Mouse (Mus musculus): ENCODE results near the gene Ppp4r2.
"Not testable (repeated sequence)": the region's sequence is repeated elsewhere in the genome, so short reads cannot be mapped to it uniquely, and the experiment has no call there.

The Ppp4r2 gene

DNA sequence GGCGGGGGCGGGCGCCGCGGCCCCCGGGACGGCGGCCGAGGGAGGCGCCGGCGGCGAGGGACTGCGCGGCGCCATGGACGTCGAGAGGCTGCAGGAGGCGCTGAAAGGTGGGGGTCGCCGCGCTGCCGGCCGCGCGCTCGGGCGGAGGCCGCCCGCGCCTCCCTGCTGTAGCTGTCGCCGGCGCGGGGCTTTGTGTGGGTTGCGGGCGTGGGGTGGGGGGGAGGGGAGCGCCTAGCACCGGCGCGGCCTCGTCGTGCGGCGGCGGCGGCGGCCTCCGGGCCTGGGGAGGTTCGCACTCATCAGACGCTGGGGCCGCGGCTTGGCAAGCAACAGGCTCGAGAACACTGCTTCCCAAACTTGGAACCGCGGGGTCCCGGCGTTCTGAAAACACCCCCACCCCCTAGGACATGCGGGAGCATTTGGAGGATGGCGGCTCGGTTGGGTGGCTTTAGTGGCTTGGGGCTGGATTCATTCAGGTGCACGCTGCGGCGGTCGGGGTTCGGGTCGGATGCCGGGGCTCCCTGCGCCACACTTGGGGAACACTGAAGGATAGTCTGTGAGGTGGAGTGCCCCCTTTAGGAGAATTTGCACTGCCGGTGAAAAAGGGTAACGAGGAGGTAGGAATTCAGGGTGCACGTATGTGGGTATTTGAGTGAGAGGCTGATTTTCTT lies 524 bp downstream of the Ppp4r2 start:
- DNase-seq, result peak; percentile 57

DNA sequence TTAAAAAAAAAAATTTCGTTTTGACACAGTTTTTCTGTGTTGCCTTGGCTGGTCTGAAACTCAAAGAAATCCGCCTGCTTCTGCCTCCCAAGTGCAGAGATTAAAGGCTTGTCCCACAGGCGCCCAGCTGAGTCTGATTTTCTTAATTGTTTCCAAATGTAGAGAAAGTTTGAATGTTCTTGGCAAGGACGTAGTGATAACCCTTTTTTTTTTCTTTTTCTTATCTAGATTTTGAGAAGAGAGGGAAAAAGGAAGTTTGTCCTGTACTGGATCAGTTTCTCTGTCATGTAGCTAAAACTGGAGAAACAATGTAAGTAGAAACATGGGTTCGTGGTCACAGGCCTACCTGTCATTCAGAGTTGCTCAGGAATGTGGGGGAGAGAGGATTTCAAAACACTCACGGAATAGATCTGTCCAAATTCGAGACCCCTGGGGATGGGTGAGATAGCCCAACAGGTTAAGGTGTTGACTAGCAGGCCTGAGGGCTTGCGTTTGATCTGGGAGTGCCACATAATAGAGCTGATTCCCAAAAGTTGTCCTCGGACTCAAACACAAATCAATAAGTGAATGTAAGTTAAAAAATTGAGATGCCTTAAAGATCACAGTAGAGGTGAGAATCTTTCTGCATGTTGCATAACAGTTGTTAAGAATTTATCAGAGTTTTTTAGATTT lies 1.2 kb downstream of the Ppp4r2 start:
- no peak for DNase-seq

DNA sequence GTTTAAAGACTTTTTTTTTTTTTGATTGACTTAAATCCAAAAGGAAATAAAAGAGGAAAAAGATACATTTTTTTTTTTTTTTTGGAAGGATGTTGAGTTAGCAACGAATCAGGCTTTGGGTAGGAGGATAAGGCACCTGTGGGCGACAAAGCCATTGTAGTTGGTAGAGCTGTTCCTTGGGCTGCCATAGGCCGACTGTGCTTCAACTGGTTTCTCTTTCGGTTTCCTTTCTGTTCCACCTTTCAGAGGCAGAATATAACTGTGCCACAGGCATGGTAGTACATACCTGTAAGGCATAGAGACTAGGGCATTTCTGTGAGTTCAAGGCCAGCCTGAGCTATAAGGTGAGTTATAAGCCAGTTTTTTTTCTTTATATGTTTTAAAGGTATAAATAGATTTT lies 11.6 kb downstream of the Ppp4r2 start:
- DNase-seq, result no peak

DNA sequence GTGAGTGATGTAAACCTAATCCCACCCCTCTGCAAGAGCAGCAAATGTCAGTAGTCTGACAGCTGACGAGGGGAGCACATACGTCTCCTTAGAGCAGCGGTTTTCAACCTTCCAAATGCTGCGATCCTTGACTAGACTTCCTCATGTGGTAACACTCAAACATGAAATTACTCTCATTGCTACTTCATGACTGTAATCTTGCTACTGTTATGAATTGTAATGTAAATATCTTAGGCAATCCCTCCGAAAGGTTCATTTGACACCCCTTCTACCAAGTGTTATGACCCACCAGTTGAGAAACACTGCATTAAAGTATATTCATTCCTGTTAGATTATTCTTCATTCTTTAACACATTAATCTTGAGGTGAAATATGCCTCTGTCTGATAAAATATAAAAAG lies 13.8 kb downstream of the Ppp4r2 start:
- no peak for DNase-seq

DNA sequence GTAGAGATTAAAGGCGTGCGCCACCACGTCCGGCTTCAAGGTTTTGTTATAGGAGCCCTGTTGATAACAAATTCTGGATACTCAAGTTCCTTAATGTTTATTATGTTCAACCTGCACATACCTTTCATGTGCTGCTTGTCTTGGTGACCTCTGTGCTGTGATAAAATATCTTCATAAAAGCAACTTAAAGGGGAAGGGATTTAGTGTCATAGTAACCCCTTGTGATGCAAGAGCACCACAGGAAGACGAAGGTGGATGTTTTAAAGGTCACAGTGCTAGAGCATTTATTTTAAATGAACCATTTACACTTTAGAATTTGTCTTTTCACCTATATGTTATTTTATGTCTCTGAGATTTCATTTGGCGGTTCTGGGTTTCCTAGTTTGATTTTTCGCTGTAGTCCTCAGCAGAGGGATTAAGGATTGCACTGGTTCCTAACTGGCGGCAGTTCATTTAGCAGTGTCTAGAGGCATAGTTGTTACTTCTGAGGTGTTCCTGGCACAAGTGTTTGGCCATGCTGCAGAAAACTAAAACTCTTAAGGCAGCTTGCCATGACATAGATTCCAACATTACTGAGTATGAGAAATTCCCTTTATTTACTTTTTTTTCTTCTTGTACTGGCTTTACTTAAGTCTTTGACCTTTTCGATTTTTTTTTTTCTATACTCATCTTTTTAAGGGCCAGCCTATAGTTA lies 15.4 kb downstream of the Ppp4r2 start:
- no peak for DNase-seq

DNA sequence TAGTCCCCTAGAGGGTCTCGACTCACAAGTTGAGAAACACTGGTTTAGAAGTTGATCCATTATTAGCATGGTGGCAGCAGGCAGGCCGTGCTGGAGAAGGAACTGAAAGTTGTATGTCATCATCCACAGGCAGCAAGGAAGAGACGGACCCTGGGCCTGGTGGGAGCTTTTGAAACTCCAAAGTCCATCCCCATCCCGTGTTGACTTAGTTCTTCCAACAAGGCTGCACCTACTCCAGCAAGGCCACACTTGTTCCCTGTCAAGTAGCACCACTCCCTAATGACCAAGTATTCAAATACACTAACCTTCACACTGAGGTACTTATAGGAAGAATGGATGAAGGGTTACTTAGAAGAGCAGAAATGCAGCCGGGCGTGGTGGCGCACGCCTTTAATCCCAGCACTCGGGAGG lies 17.3 kb downstream of the Ppp4r2 start:
- no peak for DNase-seq

DNA sequence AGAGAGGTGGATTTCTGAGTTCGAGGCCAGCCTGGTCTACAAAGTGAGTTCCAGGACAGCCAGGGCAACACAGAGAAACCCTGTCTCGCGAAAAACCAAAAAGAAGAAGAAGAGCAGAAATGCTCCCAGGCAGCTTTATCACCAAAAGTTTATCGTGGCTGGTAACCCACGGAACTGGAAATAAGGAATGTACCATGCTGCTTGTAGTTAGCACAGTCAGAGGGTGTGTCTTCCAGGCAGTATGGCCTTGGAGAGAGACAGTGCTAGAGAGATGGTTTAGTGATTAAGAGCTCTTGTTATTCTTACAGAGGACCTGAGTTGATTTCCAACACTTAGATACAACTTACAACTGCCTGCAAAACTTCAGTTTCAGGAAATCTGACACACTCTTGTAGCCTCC lies 17.7 kb downstream of the Ppp4r2 start:
- DNase-seq, result no peak

DNA sequence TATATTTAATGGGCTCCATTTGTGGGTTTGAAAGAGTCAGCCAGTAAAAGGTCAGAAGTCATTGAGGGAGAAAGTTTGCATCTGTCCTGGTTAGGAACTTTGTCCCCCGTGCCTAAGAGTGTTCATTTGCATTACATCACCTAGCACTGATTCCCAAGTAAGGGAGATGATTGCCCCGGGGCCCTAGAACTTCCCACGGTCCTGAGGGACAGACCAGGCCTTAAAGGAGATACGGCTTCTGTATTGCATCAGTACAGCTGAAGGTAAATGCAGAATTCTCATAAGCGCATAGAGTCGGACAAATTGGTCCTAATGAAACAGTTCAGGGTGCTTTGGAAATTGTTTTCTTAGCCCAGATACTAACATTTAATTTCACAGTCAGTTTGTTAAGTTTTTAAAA lies 31.9 kb downstream of the Ppp4r2 start:
- DNase-seq, result no peak

DNA sequence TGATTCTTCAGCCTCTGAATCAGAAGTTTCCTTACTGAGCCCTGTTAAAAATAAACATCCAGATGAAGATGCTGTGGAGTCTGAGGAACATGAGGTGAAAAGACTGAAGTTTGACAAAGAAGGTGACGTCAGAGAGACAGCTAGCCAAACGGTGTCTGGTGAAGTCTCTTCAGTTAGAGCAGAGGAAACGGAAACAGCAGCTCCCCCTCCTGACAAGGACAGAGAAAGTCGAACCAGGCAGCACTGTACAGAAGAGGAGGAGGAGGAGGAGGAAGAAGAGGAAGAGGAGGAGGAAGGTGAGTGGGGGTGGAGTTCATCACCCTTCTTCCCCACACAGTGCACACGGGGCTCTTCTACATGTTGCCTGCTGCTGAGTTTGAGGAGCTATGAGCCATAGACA lies 32.4 kb downstream of the Ppp4r2 start:
- DNase-seq, result not testable (repeated sequence)

DNA sequence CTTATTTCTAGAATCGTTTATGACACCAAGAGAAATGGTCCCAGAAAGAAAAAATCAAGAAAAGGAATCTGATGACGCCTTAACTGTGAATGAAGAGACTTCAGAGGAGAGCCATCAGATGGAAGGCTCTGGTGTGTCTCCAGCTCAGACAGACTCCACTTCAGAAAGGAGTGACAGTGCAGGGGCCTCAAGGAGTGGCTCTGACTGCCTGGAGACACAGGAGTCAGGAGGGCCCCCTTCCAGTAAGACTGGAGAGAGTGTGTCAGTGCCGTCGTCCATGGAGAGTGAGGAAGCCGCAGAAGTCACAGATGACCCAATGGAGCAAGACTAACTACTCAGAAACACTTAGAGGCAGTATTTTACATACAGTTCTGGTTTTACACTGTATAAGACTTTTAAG lies 32.8 kb downstream of the Ppp4r2 start:
- DNase-seq, result not testable (repeated sequence)

DNA sequence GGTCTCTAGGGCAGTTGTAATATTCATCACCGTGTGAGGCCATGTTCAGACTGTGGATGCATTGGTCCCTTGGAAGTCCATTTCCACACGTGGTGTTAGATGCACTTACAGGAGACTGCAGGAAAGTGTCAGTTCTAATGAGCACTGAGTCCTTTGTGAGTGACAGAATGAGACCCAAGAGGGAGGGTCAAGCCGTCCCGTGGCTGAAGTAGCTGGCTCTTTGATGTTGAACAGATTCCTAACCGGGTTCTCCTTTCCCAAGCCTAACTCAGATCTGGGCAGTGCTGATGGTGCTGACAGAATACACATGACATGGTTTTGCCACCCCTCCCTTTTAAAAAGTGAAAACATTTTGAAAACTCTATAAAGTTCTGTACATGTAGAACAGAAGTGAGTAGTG lies 35.4 kb downstream of the Ppp4r2 start:
- DNase-seq, result no peak

DNA sequence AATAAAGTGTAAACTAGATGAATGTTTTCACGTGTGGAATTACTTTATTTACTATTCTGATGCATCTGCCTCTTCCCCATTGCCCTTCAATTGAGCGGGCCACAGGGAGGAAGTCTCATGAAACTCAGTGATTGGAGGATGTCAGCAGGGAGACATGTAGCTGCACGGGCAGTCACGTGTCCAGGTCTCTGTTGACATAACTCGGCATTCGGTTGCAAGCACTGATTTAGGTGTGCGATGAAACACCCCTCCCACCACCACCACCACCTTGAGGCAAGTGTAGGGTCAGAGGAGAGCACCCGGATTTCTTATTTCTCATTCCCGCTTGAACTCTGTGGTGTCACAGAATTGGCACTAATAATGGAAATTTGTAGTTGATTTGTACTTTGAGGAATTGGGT lies 36.5 kb downstream of the Ppp4r2 start:
- no peak for DNase-seq

DNA sequence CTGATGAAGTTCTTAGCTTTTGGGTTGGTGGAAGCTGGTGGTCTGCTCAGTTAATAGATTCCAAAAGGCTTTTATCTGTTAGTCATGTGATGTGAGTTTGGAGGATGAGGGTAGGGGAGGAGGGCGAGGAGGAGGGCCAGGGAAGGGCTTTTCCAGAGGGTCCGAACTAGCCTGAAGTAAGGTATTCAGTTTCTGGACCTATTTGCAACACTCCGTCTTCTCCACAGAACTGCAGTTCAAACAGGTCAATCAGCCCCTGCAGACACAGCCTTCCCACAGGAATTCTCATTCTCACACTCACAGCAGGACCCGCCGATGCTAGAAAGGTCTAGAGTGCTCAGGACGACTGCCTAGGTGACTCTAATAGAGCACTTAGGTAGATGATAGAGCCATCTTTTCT lies 39.8 kb downstream of the Ppp4r2 start:
- DNase-seq, result no peak

DNA sequence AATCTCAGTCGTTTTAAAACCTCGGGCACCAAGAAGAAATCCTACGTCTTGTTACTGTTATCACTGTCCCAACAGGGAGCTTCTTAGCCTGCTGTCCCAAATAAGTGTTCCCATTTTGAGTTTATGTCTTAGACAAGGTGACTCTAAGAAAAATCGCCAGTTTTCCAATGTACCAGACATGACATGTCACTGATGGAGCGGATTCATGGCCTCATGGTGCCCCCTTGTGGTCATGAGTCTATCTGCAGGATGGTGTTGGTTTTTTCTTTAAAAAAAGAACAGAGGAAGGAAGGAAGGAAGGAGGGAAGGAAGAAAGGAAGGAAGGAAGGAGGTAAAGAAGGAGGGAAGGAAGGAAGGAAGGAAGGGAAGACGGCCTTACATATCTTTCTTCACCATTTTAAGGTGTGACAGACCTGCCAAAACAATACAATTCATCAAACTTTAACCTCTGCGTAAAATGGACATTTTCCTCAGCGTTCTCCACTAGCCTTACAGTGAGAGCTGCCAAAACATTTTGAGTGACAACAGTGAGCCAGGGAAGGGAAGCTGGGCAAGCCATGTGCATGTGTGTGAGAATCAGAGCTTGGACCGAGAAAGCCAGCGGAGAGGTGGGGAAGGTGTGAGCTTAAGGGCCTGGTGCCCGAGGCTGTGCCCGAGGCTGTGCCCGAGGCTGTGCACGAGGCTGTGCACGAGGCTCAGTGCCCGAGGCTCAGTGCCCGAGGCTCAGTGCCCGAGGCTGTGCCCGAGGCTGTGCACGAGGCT lies 42.6 kb downstream of the Ppp4r2 start:
- DNase-seq, result peak; percentile 64

DNA sequence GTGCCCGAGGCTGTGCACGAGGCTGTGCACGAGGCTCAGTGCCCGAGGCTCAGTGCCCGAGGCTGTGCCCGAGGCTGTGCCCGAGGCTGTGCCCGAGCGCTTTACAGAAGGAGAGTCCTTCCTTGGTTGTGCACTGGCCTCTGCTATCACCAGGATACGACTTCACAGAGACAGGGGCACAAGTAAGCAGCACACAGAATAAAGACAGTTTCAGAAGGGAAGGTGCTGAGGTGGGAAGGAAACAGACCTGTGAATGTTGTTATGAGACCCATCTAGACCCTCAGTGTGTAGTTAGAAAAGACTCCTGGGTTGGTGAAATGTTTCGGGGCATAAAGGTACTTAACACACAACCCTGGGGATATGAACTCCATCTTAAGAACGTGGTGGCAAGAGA lies 43.2 kb downstream of the Ppp4r2 start:
- DNase-seq, result no peak

DNA sequence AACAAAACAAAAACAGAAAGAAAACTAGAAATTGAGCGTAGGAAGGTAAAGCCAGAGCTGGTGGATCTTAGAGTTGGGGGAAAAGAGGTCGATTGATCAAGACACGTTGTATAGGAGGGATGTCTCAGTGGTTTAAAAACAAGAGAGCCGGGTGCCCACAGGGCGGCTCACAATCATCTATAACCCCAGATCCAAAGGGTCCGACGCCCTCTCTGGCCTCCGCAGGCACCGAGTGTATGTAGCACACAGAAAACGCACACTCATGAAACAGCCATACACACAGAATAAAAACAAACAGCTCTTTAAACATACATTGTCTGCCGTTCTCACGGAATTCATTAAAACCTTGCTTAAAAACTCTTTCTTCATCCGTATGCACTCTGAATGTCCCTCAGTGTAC lies 45.1 kb downstream of the Ppp4r2 start:
- DNase-seq, result no peak

DNA sequence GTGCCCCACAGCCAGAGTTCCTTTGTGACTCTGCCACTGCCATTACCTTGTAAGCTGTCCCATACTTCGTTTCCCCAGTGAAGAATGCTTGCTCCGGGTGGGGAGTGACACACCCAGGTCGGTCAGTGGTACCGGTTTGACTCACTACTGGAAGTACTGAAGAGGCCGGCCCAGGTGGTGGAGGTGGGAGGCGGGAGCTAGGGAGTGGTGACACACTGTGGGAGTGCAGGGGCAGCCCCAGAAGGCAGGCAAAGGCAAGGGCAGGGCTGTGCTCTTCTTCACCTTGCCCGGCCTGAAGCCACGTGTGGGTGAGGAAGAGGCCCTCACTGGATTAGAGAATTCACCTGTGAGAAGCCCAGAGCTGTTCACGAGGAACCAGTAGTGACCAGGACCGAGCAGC lies 46.2 kb downstream of the Ppp4r2 start:
- DNase-seq, result no peak

DNA sequence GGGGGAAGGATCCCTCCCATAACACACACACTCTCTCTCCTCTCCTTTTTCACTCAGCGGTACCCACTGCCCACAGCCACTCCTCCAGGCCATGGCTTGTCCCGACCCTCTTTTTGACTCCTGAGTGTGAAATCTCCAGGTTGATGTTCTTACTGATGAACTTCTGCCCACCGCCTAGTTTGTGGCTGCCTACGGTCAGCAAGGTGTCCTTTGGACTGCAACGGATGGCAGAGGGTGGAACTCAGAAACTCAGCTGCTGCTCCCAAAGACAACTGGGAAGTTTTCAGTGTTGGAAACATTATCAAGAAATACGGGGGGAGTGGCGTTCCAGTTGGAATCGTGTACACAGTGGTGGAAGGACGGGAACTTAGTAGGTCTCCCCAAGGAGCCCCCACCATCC lies 48.2 kb downstream of the Ppp4r2 start:
- DNase-seq, result no peak

DNA sequence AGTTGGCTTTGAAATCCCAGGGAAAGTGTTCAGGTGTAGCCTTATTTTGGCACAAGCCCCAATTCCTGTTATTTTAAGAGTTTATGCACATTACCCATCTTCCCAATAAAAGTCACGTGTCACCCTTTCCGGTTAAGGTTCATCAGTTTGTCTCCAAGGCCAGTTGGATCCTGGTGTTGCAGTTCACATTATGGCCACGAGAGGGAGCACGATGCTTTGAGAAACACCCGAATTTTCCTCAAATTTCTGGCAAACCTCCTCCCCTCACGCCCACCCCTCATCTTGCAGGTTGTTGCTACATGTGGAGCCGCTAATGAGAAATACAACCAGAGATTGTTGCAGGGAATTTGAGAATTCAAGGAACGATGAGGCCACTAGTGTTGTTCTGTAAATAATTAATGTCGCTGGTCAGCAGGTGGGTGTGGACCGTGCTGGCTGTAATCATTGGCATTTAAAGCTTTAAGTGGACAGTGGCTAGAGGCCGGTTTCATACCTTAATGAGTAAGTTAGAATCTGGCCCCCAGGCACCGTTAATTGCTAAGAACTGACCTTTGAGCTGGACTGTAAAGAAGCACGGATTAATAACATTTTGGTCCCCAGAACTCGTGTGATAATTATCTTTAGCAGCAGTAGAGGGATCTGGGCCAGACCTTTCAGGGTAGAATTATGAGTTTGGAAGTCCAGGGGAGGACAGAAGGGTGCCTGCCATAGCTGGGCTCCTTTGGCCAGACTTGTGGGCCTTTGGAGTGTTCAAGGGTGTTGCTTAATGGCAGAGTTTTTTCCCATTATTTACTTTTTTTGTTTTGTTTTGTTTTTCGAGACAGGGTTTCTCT lies 49.2 kb downstream of the Ppp4r2 start:
- peak; percentile 88 for DNase-seq

DNA sequence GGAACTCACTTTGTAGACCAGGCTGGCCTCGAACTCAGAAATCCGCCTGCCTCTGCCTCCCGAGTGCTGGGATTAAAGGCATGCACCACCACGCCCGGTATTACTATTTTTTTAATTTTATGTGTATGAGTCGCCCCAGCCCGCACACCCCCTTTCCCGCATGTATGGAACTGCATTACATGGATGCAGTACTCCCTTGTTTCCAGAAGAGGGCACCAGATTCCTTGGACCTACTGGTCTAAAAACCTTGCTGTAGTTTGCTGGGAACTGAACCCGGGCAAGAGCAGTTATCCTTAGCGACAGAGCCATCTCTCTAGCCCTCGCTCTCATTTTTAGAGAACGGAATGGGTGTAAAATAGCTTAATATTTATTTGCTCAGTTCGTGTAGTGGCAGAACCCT lies 49.8 kb downstream of the Ppp4r2 start:
- DNase-seq, result no peak

DNA sequence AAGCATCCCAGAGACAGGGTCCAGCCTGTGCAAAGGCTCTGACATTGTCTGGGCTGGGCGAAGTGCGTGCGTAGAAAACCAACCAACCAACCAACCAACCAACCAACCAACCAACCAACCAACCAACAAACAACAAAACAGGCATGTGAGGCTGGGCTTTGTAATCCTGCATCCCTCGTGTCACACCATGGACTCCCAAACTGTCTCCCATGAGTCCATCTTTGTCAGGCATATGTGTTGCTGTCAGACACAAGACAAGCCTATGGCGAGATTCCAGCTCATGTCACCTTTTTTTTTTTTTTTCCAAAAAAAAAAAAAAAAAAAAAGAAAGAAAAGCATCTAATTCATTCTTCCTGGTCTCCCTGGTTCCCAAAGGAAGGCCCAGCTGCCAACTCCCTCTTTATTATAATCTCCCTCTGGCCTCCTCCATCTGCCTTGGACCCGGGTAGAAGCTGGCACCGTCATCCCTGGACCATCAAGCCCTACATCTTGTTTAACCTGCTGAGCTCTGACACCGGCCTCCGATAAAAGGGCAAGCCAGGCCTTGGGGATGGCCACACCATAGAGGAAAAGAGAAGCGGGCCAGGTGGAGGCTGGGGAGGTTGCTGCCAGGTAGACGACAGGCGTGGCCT lies 51.3 kb downstream of the Ppp4r2 start:
- DNase-seq, result no peak

DNA sequence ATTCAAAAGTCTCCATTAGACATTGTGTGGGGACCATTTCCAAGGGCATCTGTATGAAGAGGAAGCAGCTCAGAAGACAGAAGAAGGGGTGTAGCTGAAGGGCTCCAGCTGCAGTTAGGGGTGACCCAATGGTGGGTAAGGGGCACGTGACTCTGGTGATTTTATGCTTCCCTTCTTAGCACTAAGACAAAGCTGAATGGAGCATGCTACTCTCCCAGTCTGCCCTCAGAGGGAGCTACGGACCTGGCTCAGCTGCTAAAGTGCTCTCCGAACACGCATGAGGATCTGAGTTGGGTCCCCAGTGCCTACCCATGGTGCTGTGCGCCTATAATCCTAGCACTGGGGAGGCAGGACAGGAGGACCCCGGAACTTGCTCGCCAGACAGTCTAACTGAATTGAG lies 52.0 kb downstream of the Ppp4r2 start:
- DNase-seq, result no peak
